Mouse (Mus musculus): ENCODE measurements around the gene Klre1.
"Not testable (repeated sequence)": the region's sequence is repeated elsewhere in the genome, so short reads cannot be mapped to it uniquely, and the experiment has no call there.

Gene Klre1

DNA sequence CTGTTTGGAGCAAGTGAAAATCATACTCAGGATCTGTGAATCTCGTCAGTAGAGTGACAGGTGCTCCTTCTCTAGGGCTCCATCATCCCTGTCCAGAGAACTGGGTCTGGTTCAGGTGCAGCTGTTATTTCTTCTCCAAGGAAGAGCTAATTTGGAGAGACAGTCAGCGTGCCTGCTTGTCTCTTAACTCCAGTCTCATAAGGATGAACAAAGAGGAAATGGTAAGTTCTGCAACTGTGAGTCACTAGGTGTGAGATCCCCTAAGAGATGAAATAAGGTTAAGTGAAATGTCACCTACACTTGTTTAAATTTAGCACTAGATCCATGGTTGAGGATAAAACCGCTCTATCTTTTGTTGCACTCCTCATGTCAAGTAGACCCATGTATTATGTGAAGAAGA lies 5.3 kb downstream of the Klre1 start:
- no peak for DNase-seq (ENCODE audit: low spot score in 2 of 2)

DNA sequence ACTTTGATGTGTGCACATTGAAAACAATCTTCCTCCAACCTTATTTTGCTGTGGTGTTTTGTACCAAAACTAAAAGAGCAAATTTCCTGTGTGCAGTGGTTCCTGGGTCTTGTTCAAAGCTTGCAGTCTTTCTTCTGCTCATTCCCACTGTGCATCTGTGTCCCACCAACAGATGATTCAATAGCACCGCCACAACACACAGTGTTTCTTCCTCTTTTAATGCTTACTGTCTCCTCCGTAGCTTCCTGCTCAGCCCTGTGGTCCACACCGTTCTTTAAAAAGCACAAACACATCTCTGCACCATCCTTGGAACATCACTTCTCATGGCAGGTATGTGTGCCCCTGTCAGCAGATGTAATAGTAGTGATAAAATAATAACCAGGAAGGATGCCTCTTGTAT lies 13.8 kb downstream of the Klre1 start, which contains the start of gene Klrd1:
TSS of gene Klrd1 (plus strand) at position 275 of the 400 bp plus-strand sequence.
- DNase-seq (ENCODE audit: low spot score in 2 of 2): no peak

- DNase-seq (ENCODE audit: low spot score in 2 of 2): no peak
Measured at GRCm38 (mm10) chr6:129608372-129608771, 30.7 kb downstream of the Klre1 start.

GRCm38 (mm10) chr6:129623735-129624134 lies 46.0 kb downstream of the Klre1 start, which contains the start of gene Klrk1:
TSS of gene Klrk1 (minus strand) at chr6:129623864.
- no peak for DNase-seq (ENCODE audit: low spot score in 2 of 2)

DNA sequence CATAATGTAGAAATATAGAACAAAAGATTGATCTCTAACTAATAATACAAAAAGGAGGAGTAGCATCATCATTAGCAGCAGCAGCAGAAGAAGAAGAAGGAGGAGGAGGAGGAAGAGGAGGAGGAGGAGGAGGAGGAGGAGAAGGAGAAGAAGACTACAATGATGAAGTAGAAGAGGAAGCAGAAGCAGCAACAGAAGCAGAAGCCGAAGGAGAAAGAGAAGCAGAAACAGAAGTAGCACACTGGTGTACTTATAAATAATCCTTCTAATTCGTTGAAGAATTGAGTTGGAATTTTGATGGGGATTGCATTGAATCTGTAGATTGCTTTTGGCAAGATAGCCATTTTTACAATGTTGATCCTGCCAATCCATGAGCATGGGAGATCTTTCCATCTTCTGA lies 53.3 kb downstream of the Klre1 start:
- not testable (repeated sequence) for DNase-seq (ENCODE audit: low spot score in 2 of 2)
